Mouse (Mus musculus): Measurements from ENCODE around the gene Sfxn3. TPM values are rescaled to one million over a fixed set of nuclear protein-coding genes. Genes with fewer than 3 reads are reported as not detected.

Sfxn3 gene
- total RNA-seq, 2 experiments from 2014 or later, result 70.9 to 72.4 TPM

- no peak for DNase-seq (ENCODE audit: low spot score in 2 of 2)
These were observed 1.7 kb upstream of the Sfxn3 start, which contains the start of gene Pdzd7 for GRCm38 (mm10) chr19:45045651-45046050. TSS of gene Pdzd7 (minus strand) at chr19:45045717.

DNA sequence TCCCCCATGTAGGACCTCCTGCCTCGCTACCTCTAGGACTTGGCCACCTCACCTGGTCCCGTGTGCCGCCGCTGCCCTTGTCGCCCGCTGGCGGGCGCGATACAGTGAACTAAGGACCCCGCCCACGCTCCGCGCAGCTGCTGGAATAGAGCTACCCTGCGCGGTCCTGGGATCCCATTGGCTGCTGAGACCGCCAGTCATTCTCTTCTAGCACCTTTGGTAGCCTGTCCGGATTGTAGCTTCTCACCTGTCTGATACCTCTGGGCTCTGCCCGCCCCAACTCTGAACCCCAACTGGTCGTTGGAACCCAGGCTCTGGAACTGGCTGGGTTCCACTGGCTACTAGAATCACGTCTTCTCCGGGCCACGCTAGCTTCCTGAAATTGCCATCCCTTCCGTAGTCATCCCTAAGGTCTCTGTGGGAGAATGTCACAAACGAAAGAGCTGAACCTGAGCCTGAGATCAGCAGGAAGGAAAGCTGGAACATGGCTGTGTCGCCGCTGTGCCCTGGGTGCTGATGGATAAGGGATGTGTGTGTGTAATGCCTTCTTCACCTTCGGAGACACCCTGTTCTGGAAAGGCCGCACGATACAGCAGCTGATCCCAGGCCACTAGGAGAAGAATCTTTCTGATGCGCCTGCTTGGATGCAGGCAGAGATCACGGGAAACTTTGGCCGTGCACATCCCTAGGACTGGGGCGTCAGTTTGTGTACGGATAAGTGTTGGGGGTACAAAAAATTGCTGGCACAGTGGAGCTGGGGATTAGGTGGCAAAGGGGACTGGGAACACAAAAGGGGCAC is 581 bp upstream of the Sfxn3 start:
- DNase-seq (ENCODE audit: low spot score in 2 of 2), result no peak

- no peak for DNase-seq (ENCODE audit: low spot score in 2 of 2)
These were observed 786 bp downstream of the Sfxn3 start for GRCm38 (mm10) chr19:45047935-45048643.

DNA sequence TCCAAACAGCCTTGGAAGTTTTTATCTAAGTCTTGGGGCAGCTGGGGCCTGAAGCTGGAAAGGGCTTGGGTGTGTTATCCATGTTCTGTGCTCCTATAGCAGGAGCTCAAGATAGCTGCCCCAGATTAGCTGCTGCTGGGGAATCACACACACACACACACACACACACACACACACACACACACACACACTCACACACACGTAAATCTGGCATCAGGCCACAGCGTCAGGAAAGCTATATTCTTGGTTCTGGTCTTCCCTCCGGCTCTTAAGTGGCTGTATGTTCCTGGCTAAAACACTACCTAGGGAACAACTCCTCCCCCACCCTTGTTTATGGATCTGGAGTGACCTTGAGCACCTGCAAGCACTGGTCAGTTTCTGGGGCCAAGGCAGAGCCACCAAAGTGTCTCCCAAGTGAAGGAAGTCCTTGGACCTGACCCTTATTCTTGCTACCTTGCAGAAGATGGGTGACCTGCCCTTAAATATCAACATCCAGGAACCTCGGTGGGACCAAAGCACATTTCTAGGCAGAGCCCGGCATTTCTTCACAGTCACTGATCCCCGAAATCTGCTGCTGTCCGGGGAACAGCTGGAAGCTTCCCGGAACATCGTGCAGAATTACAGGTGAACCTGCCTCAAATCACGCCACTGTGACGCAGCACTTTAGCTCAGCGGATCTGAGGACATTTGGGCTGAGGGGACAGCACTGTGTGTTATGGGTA is 1.5 kb downstream of the Sfxn3 start:
- DNase-seq (ENCODE audit: low spot score in 2 of 2), result no peak

DNA sequence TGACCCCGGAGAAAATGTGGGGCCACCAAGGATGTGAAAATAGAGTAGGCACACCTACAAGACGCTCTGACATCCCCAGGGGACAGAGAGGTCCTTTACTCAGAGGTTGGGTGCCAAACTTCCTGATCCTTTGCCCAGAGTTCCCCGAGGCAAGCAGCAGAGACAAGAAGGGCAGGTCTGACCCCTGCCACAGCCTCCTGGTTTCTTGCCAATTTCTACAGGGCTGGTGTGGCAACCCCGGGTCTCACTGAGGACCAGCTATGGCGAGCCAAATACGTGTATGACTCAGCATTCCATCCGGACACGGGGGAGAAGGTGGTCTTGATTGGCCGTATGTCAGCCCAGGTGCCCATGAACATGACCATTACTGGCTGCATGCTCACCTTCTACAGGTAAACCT is 2.2 kb downstream of the Sfxn3 start:
- no peak for DNase-seq (ENCODE audit: low spot score in 2 of 2)

- no peak for DNase-seq (ENCODE audit: low spot score in 2 of 2)
These were observed 6.1 kb downstream of the Sfxn3 start for GRCm38 (mm10) chr19:45053451-45053850.

- no peak for DNase-seq (ENCODE audit: low spot score in 2 of 2)
These were observed 7.8 kb downstream of the Sfxn3 start for GRCm38 (mm10) chr19:45054892-45055690.

DNA sequence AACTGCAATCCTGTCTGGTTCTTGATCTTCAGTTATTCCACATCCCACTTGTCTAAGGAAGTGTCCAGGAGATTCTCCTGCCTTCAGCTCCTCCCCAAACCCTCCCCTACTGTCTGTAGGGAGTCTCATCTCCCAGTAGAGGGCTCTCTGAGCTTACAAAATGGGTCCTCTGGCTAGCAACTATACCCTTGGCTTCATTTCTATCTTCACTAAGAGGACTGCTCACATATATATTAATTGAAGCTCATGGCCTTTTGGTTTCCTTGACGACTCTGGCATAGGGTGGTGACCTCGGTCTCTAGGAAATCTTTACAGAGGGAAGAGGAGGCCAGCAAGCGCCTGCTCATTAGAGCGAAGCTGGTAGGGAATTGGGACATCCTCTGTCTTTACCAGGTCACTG is 9.1 kb downstream of the Sfxn3 start:
- no peak for DNase-seq (ENCODE audit: low spot score in 2 of 2)

DNA sequence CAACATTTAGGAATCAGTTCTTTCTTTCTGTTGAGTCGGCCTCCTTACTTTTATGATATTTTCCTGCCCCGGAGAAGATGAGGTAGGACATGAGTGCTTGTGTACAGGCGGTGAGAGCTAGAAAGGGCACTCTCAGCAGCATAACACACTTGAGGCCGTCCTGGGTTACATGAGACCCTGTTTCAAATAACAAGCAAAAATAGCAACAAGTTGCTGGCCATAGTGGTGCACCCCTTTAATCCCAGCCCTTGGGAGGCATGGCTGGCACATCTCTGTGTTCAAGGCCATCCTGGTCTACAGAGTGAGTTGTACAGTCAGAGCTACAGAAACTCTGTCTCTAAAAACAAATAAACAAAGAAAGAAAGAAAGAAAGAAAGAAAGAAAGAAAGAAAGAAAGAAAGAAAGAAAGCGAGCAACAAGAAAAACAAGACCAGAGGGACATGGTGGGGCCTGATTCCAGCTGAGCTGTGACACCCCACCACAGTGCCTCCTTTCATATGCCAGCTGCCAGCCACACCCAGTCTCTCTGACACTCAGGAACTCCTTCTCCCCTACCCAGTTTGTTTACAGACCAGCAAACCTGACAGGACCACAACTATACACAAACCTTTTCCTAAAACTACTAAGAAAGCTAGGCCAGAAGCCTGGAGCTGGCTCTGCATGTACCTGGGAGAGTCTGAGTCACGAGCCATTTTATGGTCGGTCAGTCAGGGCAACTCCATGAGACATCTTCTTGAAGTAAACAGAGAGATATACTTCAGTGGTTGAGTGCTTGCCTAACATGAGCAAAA is 9.8 kb downstream of the Sfxn3 start:
- DNase-seq (ENCODE audit: low spot score in 2 of 2), result no peak

DNA sequence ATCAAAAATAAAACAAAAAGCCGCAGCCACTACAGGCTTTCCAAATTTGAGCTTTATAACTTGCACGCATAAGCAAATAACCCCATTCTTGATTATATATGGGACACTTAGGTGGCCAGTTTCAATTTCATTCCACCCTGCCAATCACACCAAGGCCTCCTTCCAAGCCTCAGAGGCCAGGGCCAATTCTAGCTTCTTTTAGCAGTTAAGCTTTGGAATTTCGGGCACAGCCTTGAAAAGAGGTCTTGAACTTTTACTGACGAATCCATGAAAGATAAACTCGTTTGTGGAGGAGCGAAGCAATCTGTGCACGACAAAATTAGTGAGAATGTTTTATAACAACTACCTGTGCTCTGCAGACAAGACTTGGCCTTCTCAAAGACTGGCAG is 10.4 kb downstream of the Sfxn3 start:
- DNase-seq (ENCODE audit: low spot score in 2 of 2), result no peak

GRCm38 (mm10) chr19:45058113-45058839 is 11.0 kb downstream of the Sfxn3 start:
- DNase-seq (ENCODE audit: low spot score in 2 of 2), result peak; percentile 42 to 79

DNA sequence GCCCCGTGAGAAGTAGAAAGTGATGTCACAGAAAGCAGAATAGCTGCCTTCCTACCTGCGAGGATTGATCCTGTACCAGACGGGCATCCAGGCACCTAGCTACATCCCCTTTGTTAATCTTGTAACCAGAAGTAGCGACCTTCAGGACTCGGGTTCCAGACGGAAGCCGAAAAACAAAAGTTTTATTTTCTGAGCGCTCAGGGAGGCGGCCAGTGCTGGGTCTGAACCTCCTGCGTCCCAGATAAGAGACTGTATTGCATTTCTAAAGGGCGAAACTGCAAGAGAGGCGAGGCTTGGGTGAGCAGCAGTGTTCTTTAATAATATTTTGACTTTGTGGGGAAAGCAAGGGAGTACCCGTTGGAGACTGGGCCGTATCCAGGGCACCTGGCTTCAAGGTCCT is 11.5 kb downstream of the Sfxn3 start:
- DNase-seq (ENCODE audit: low spot score in 2 of 2), result no peak

GRCm38 (mm10) chr19:45063565-45064292 is 16.4 kb downstream of the Sfxn3 start:
- no peak for DNase-seq (ENCODE audit: low spot score in 2 of 2)

GRCm38 (mm10) chr19:45065226-45065625 is 17.9 kb downstream of the Sfxn3 start:
- DNase-seq (ENCODE audit: low spot score in 2 of 2), result no peak

DNA sequence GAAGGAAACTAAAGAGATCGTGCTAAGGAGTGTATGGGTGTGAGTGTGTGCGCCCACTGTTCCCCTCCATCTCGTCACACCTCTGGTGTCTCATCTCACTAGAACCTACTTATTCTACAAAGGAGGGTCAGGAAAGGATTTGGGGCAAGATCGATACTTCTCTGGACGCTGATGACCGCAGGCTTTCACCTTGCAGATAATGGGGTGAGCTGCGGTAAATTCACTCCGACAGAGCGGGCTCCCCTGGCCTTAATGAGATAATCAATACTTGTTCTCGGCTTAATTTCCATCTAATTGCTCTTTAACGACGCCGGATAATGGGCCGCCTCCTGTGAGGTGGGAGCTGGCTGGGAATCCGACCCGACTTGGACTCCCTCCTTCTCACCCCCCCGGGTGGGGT is 19.9 kb downstream of the Sfxn3 start:
- no peak for DNase-seq (ENCODE audit: low spot score in 2 of 2)

GRCm38 (mm10) chr19:45067758-45068510 is 20.6 kb downstream of the Sfxn3 start:
- DNase-seq (ENCODE audit: low spot score in 2 of 2), result no peak

DNA sequence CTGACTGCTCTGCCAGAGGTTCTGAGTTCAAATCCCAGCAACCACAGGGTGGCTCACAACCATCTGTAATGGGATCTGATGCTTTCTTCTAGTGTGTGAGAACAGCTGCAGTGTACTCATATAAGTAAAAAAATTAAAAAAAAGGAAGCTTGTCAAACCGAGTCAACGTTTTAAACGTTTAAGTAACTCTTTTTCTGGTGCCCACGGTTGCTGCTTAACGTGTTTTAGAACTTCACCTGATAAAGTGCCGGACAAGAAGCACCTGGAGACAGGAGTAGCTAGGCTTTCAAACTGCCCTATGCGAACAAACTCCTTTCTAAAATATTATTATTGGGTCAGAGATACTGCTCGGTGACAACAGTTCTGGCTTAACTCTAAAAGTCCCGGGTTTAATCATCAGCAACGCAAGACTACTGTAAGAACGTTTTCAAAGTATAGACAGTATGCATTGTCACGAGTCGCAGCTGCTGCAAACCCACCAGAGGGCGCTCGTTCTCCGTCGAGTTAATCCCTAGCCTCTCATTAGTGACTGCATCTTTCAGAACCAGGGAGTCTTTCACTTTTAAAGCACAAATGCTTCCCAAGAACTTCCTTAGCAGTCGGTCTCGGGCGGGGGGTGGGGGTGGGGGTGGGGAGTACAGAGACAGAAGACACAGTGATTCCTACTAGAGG is 26.7 kb downstream of the Sfxn3 start:
- peak; percentile 65 to 74 for DNase-seq (ENCODE audit: low spot score in 2 of 2)
